Mouse (Mus musculus) left cerebral cortex, adult 18-20 months (tissue): ENCODE results near the gene Plscr3. TPM values are rescaled to one million over a fixed set of nuclear protein-coding genes. Genes with fewer than 3 reads are reported as not detected.
"Not testable (repeated sequence)": the region's sequence is repeated elsewhere in the genome, so short reads cannot be mapped to it uniquely, and the experiment has no call there.

Source experiments
- DNase-seq, 2 experiments: peaks; one replicate each; pipeline ENCODE4 v3.0.0; 2021 to 2022; ENCODE audit warnings: low spot score in 2 of 2, mixed read lengths in 1 of 2
- total RNA-seq, 2 experiments: library from RNA; stranded (reverse); gene quantifications; 2 replicates each; pipeline ENCODE4 v1.2.3; 2021

Gene Plscr3
- total RNA-seq, 2 experiments from 2014 or later = 15.6 to 17.7 TPM

DNA sequence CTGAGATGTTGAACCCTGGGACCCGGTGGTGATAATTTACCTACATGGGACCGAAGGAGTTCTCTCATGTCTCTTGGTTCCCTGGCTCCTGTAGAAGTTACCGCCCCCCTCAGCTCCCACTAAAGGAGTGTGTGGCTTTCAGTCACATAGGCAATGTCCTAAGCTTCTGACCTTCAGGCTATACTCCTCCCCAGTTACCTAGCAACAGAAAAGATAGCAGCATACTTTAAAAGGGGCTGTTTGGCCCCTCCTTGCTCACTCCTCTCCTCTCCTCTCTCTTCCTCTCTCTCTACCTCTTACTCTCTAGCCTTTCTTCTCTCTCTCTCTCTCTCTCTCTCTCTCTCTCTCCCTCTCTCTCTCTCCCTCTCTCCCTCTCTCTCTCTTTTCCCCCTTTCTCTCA lies 17.6 kb downstream of the Plscr3 start:
- DNase-seq = not testable (repeated sequence)

DNA sequence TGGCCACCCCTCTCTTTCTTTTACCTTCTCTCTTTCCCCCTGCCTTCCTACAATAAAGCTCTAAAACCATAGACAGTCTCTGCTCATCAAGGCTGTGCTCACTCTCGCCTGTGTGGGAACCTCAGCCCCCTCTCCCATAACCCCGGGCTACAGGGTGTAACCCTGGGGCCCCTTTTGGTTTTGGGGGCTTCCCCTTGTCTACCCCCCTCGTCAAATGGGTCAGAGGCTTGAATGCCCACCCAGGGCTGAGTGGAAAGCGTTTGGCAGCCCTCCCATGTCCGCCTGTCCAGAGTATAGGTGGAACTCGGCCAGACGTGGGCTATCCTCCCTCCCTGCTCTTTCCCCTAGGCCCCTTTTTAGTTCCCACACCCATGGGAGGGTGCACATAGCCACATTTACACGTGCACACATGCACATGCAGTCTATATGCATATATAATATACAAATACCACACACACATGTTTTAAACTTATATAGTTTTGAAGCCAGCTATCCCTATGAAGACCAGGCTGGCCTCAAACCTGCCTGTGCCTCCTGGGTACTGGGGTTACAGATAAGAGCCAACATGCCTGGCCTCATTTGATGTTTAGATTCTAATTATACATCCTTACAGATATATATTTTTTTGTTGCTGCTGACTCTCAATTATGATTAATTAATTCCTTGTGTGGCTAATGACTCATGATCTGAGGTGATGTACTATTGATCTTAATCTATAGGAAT lies 18.1 kb downstream of the Plscr3 start:
- DNase-seq = no peak

DNA sequence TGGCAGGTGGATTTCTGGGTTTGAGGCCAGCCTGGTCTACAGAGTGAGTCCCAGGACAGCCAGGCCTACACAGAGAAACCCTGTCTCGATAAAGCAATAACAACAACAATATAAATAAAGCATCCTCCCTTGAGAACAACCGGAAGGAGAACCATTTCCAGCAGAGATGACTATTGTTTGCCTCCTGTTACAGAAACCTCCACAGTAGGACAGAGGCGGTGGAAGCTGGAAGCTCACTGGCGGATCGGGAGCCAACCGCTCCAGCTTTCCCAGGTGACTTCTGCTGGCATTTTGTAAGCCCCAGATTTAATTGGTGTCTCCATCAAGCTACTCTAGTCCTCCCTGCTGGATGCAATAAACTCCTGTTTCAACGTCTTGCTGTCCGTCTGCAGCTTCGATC lies 19.4 kb downstream of the Plscr3 start:
- DNase-seq = no peak

DNA sequence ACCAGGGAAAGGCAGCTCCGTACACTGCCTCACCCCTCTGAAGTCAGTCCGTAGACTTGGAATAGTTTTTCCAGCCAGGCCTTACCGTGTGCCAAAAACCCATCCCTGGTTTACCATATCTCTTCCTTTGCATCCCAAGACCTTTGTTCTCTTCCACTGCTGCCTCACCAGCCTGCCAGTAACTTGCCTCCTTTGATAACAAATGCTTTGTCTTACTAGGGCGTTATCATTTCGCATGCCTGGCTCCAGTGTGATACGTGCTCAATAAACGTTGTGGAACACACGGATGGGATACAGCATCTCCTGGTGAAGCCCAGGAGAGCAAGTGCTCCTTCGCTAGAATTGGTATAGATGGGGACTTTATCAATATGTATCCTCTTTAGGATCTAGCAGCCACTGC lies 21.2 kb downstream of the Plscr3 start:
- DNase-seq = no peak

DNA sequence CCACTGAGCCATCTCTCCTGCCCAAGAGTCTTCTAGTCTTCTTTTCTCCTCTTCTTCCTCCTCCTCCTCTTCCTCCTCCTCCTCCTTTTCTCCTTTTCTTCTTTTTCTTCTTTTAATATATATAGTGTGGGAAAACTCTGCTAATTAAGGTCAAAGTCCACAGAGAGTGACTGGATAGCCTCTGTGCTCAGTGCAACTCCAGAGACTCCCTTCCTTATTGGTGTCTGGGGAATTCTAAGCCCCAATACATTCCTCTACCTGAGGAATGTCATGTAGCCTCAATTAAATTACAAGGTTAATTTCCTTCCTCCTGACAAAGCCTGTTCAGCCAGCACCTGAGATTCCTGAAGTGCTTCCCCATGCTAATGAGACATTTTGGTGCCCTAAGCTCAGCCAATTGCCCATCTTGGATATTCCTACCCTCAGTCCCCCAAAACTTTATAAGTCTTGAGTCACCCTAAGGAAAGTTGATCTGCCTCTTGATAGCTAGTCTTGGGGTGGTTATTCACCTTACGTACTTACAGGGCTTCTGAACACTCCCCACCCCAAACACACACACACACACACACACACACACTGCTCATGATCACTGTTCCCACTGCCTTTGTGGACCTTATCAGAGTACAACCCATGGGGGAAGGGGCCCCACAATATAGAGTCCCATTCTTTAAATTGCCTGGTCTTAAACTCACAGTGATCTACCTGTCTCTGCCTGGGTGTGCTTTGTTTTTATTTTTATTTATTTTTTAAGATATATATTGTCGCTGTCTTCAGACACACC lies 24.3 kb downstream of the Plscr3 start:
- no peak for DNase-seq

DNA sequence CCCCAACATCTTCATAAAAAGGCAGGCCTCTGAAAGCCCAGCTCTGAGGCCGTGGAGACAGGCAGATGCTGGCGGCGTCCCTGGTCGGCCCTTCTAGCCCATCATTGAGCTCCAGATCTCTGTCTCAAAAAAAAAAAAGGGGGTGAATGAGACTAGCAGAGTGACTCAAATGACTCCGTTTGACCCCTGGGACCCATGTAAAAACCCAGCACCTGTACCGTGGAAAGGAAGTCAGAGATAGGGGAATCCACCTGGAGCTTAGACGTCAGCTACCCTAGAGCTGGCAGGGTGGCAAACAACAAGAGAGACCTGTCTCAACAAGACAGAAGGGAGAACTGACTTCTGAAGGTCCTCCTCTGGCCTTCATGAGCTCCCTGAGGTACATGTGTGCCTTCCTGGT lies 25.6 kb downstream of the Plscr3 start:
- no peak for DNase-seq

DNA sequence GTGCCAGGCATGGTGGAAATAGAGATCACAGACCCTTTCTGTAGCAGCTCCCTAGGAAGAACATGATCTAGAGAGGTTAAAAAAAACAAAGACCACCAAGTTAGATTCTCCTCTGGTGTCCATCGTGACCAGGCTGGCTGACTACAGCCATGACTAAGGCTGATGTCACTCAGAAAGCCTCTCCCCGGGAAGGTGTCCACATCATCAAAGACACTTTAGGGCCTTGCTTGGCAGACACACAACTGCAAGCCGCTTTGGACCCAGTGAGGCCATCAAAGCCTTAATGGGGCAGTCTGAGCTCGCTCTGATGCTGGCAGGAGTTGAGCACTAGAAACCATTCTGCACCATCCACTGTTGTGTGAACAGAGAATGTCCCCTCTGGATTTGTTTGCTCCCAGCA lies 26.3 kb downstream of the Plscr3 start:
- no peak for DNase-seq

DNA sequence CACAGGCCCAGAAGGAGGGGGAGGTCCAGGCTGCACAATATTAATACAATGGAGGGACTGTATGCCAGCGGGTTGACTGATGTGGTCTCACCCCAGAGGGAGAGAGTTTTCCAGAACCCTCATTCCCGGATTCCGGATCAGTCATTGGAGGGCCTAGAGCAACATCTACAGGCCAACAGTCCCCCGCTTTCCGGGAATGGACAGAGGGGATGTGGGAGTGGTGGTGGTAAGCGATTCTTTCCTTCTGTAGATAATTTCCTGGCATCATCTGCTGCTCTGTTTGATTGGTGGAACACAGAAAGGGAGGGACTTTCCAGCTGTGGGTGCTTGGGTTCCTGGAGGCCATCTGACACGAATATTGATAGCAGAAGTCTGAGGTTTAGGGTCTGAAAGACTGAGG lies 30.0 kb downstream of the Plscr3 start:
- DNase-seq = peak in 1 of 2 experiments; percentile 9

DNA sequence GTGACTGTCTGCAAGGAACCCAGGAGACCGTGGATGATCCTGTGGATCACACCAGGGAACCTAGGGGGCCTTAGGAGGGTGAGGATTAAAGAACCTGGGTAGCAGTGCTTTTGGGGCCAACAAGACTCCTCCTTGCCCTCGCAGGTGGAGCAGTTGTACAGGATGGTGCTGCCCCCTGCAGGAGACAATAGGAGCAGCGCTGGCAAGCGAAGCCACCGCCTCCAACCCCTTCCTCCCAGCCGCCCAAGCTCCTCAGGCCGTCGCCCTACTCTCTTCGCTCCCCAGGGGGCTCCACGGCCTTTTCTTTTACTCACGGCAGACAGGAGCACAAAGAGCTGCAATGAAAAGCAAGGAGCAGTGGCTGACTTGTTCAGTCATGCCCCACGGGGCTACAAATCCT lies 30.7 kb downstream of the Plscr3 start:
- peak; percentile 76 to 82 for DNase-seq

DNA sequence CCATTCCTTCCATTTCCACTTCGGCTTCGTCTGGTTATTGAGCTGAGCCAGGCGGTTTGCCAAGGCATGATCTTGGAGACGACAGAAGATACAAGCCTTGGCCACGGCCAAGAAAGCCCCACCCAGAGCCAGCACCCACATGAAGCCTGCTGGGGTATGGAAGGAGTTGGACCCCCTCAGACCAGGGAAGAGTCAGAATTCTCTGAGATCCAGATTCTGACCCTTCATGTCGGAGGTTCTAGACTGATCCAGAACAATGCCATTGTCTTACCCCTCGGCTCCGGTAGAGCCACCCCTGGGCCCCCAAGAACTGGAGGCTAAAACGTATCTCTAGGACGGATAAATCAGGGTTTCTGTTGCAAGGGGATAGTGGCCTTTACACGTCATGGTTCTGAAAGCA lies 31.7 kb downstream of the Plscr3 start, which contains the start of gene Tmem95:
TSS of gene Tmem95 (minus strand) at position 141 of the 400 bp plus-strand sequence.
- DNase-seq = no peak

DNA sequence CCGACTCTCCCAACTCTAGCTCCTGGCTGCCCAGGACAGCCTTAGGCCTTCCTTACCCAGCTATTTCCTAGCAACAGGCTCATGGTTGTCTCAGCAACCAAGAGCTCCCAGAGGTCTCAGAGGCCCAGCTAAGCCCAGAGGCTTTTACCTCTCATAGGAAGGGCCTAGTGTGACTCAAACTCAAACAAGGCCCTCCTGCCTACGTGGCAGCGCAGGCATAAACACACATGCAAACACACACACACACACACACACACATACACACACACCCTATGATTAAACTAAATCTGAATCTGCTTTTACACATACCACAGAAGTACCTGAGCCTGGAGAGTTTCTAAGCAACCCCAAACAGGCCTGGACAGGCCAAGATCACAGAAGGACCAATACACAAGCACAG lies 32.2 kb downstream of the Plscr3 start:
- DNase-seq = no peak

DNA sequence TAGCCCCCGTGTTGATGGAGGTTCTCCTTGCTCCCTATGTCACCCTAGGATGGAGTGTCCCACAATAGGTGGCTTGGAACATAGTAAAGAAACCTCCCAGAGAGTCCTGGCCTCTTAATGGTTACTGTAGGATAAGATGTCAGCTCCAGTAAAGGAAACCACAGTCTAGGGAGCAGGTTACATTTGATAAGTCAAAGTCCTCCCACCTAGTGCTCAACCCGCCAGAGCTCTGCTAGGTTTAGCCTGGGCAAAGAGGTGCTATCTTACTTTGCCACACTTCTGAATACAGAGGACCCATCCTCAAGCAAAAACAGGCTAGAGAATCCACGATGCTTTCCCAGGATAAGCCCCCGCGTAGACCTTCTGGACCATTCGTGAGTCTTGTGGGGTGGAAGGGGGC lies 32.8 kb downstream of the Plscr3 start:
- no peak for DNase-seq

DNA sequence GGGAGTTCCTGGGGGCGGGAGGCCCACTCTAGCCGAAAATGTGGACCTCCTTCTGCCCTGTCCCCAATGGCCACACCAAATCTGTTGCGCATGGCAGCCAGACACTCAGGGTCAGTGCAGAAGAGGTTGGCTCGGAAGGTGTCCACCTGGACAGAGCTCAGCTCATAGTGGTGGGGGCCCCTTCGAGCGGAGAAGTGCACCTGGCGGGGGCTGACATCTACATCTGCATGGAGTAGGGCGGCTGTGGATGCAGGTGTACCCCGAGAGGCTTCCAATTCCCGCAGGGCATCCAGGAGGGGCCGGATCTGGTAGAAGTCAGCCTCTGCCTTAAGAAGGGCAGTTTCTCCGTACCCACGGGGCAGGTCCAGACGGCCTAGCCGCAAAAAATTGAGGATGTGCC lies 33.5 kb downstream of the Plscr3 start:
- no peak for DNase-seq

DNA sequence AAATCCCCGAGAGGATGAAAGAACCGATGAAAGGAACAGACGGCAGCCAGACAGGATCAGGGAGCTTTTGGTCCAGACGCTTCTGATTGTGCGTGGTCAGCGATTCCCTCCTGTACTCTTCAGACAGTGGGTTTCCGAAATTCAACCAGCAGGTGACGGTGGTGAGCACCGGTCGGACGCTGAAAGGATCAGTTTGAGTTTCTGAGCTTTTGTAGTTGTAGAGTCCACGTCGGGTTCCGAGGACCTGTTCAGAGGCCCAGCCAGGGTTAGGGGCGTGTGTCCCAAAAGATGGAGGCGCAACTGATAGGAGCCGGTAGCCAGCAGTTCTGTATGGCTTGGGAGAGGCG lies 34.3 kb downstream of the Plscr3 start:
- peak; percentile 27 to 30 for DNase-seq

DNA sequence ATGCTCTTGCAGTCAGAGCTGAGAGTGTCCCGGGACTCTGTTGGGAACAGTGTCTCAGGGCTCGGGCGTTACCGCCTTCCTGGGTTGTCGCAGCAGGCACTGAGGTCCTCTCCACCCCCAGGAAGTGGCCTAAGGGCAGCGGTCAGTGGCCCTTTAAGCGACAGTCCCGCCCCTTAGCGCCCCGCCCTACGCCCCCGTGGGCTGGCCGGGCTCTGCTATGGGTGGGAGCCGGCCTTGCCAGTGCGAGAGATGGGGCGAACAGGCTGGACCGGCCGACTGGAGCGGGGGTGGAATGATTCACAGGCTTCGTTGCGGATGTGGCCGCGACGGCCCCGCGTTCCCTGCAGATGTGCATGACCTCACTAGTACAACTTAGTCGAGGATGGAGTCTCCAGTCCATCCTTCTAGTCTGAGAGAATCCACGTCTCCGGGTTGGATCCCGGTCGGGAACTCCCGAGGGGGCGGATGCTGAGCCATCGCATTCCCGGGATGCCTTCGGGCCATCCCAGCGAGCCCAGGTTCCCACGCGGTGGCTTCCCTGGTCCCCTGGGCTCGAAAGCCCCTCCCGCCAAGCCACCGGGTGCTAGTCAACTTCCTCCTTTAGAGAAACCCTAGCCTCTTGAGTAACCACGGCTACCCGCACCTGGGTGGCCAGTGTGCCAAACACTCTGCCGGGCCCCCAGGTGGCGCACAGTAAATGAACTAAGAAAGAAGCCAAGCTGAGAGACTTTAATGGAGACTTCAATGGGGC lies 34.9 kb downstream of the Plscr3 start, which contains the start of gene Kctd11:
TSS of gene Kctd11 (minus strand) at position 554 of the 751 bp plus-strand sequence.
- DNase-seq = peak; percentile 55 to 58

DNA sequence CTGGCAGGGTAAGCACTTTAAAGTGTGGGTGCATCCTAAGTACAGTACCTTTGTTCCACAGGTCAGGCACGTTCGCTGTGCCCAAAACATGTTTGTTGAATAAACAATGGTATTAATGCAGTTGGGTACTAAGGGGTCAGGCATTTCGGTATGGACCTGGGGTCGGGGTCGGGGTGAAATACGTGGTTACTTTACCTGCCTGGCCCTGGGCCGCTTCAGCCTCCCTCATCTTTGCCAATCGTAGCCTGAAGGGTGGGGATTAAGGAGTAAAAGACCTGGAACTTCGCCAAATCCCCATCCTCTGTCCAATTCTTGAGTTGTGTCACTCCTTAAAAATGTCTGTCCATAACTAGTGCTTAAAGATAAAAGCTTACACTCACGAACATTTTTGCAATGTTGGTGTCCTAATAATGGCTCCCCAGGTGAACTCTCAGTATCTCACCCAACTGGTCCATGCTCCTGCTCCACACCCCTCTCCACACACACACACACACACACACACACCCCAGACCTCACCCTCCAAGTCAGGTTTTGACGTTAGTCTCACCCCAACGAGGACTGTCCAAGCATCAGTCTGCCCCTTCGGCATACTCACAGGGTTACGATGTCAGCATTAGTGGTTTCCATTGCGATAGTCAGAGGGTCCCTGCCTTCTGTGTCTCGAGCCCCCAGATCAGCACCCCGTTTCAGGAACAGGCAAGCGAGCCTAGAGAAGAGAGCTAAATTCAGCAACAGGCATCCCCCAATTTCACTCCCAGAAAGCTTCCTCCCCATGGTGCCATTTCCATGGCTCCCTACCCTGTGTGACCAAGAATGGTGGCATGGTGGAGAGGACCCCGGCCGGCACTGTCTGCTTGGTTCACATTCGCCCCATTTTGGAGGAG lies 35.9 kb downstream of the Plscr3 start:
- no peak for DNase-seq

DNA sequence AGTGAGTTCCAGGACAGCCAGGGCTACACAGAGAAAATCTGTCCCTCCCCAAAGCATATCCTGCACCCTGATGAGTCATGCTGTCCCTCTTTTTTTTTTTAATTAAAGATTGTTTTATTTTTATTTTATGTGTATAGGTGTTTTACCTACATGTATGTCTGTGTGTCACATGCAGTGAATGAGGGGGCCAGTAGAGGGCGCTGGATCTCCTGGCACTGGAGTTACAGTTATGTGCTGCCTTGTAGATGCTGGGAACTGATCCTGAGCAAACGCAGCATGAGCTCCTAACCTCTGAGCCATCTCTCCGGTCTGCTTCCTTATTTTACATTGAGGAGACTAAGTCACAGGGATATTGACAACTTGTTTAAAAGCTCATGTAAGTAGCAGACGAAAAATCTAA lies 36.9 kb downstream of the Plscr3 start:
- DNase-seq = no peak

DNA sequence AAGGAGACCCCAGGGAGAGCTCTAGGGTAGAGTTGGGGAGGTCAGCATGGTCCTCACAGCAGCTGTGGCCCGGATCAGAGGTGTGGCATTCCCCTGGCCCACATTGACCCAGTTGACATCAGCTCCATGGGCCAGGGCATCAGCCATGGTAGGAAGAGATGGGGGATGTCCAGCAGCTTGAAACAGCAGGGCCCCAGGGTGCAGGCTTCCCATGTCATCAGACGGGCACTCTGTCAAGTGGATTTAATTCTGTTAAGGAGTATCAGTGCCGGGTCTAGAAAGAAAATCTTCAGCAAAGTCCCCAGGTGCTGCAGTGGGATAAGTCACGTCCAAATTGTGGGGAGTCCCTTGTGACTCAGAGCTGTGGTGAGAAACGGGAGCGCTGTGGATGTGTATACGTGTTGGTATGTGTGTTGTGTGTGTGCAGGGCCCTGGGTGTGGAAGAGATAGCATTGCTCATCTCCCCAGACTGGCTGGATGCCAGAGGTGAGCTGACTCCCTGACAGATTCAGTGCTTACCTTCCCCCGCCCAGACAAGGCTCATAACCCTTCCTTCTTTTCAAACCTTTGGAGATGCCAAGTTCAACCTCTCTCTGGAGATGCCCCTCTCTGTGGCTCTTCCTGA lies 37.5 kb downstream of the Plscr3 start:
- DNase-seq = no peak

DNA sequence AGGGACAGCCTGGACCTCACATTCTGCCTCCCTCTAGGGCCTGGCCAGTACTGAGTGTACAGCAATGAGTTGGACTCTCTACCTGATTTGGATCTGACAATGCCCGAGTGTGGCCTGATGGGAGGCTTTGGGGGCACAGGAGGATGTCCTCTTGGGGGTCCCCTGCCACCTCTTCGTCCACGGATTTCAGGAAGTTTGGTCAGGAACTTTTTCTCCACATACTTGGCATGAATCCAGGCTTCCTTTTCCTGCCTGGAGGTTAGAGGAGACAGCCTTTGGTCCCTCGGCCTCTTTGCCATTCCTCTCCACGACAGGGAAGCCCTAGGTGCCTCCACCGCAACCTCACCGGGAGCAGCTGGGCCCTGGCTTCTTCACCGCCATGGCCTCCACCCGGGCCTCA lies 38.1 kb downstream of the Plscr3 start:
- no peak for DNase-seq

DNA sequence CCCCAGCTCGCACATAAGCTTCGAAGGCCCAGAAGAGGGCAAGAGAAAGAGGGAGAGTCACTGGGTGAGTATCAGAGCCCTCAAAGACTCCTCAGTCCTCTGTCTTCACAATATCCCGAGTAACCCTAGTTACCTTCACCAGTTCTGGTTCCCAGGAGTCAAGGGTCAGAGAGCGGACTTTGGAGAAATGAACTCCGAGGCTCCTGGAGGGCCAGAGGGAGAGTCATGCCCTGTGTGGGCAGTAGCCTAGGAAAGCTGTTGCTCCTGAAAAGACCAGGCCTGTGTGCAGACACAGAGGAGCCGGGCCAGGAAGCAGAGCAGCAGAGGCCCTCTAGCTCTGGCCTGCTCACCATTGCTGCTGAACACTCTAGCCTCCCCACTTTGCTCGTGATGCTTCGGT lies 38.5 kb downstream of the Plscr3 start:
- no peak for DNase-seq
